Mouse (Mus musculus) inflammation-experienced regulatory T-cells (primary cell): Measurements from ENCODE around the gene Nop2. TPM values are rescaled to one million over a fixed set of nuclear protein-coding genes. Genes with fewer than 3 reads are reported as not detected.

Source experiments
- polyA plus RNA-seq, 2 experiments: library from polyadenylated mRNA; unstranded; fragments of 100-300 nt; shearing (Covaris generic); gene quantifications; one replicate each; pipeline ENCODE4 v1.2.1; 2017

Gene Nop2
- 10 to 100 TPM; 44.4 to 53.1 TPM for polyA plus RNA-seq

DNA sequence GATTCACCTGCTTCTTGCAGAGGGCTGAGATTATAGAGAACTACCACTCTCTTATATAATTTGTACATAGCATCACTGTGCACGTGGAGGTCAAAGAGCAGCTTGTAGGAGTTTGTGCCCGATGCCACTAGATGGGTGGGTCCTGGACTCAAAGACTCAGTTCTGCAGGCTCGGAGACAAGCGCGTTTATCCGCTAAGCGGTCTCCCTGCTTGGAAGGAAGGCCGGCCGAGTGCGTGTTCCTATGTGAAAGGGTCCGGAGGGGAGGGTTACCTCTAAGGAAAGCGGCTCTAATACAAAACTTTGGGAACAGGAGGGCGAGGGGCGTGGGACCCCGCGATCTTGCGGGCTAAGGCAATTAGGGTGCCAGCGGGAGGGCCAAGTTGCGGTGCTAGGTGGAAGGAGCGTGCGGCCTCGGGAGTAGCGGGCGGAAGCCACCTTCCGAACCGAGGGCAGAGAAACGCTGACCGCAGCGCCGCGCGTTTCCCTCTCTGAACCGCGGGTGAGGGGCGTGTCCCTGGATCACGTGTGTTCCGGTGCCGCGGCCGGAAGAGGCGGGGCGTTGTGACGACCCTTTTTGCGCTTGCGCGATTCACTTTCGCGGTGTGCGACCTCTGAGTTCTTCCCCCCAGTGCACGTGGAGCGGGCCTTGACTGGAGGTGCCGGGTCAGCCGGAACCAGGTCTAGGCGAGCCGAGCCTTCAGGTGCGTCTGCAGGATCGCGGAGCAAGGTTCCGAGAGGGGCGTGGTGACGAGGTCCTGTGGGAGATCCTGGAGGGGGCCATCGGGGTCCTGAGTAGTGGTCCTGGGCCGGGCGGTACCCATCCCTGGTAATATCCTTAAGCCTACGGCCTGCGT lies at the start of gene Nop2:
Nop2 (plus strand) TSS at position 608 of the 855 bp plus-strand sequence.

DNA sequence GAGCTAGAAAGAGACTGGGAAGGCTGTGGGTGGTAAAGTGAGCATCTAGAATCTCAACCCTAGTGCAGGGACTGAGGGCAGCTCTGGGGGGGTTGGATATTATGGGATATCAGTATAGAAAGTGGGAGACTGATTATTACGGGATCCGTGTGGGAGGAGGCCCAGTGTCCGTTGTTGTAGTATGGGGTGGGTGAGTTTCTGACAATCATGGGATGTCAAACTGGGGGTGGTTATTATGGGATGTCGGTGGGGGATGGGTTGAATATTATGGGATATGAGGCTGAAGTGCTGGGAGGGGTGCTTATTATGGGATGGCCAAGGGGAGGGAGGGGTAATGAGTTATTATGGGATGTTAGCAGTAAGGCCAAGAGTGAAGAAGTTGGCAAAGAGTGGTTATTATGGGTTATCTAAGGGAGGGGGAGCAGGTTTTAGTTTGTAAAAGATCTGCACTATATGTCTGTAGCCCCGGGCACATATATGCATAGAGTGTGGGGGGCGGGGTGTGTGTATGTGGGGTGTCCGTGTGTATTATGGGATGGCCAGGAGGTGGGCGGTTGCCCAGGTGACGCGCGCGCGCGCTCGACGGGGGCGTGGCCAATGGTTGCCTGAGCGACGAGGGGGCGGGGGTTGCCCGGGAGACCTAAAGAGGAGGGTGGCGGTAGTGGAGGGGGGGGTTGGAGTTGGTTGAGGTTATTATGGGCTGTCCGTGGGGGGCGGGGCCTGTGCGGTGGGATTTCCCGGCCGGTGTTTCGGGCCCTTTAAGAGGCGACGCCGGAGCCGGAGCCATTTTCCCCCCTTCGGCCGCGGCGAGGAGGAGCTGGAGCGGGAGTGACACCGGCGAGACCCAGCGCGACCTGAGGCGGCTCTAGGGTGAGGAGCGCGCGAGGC lies 36.1 kb upstream of the Nop2 start, which contains the start of gene Chd4:
Chd4 (plus strand) TSS at position 591 of the 888 bp plus-strand sequence.

DNA sequence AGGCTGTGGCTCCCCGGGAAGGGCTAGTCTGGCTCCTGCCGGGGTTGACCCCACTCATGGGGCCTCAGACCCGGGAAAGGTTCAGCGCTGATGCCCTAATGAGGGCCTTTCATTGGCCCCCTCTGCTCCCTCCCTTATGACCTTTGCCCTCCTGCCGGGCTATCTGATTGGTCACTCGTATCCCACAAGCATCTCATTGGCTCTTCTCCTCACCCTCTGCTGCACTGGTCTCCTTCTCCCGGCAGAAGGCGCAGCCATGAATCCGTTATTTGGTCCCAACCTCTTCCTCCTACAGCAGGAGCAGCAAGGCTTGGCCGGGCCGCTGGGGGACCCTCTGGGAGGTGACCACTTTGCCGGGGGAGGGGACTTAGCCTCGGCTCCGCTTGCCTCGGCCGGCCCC lies 13.3 kb downstream of the Nop2 start, which contains the start of gene Iffo1:
Iffo1 (plus strand) TSS at position 241 of the 400 bp plus-strand sequence.

DNA sequence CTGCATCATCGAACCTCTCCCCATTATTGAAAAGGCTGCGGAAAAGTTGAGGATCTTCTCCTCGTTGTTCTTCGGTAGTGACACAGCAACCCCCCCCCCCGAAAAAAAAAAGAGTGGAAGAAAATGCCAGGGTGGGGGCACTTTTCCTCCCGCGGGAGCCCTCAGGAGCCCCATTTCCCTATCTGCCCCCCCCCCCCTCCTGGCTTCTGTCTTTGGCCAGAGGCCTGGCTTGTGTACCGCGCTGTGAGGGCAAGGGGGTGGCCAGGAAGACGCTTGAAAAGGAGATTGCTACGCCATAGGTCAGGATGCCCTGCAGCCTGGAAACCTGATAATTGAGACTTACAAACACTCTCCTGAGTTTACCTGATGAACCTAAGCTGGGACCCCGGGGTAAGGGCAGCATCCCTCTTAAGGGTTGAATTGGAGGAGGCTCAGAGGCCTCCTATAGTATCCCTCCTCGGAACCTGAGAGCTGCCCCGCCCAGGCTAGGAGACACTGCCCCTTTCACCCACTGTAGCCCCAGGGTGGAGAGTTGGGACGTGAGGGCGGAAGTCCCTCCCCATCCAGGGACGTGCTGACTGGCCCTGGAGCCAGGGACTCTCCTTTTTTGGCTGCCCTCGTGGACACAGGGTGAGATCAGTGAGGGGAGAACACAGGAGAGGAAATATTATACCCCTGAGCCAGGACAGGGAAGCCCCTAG lies 34.5 kb downstream of the Nop2 start, which contains the start of gene Gapdh:
Gapdh (minus strand) TSS at position 417 of the 701 bp plus-strand sequence.

DNA sequence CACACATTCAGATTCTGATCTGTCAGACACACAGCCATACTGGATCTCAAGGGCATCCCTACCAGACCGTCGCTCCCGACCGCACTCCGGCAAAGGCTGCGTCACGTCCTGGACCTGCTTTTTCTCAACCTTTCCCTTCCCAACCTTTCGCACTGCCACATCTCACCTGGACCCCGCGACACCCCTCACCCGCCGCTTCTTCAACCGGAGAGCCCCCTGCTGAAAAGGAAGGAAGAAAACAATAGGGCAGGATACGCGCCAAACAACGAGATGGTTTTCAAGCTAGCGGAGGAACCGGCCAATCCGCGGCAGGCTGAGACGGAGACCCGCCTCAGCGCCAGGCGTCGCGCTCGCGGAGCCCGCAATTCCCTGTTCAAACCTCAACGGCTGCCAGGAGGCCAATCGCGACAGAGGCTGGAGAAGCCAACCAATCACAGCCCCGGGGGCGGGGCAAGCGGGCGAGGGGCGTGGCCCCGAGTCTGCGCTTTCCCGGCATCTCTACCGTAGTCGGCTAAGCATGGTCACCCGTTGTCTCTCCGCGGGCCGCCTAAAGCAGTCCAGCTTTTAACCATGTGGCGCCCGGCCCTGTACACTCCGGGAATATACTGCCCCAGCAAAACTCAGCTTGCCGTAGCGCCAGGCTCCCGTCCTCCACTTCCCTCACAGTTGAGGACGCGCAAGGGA lies 59.8 kb downstream of the Nop2 start, which contains the start of the genes Ncapd2 and Mrpl51:
Ncapd2 (minus strand) TSS at position 370 of the 684 bp plus-strand sequence.
Mrpl51 (plus strand) TSS at position 470 of the 684 bp plus-strand sequence.

Other genes starting within 250 kb of the Nop2 start
- gene Cd4, start 243.7 kb upstream of the Nop2 start, polyA plus RNA-seq = 100 to 1,000 TPM; 455 to 600 TPM
- 10 to 100 TPM in 1 of 2 experiments, 1 to 10 TPM in 1; 9.9 to 11.9 TPM for gene Lag3, start 220.2 kb upstream of the Nop2 start, polyA plus RNA-seq
- gene Ptms, start 211.8 kb upstream of the Nop2 start, polyA plus RNA-seq = 10 to 100 TPM; 35.8 to 45.4 TPM
- gene Mlf2, start 200.5 kb upstream of the Nop2 start, polyA plus RNA-seq = 100 to 1,000 TPM; 176 to 183 TPM
- 10 to 100 TPM; 69.8 to 77.3 TPM for gene Cops7a, start 166.4 kb upstream of the Nop2 start, polyA plus RNA-seq
- gene Pianp, start 135.2 kb upstream of the Nop2 start, polyA plus RNA-seq = under 1 TPM in 1 of 2 experiments, not detected in 1; 0.45 TPM
- 10 to 100 TPM; 68.0 to 76.1 TPM for gene Zfp384, start 122.8 kb upstream of the Nop2 start, polyA plus RNA-seq
- gene Ing4, start 92.1 kb upstream of the Nop2 start, polyA plus RNA-seq = 10 to 100 TPM; 85.4 to 87.6 TPM
- 10 to 100 TPM; 20.3 to 33.0 TPM for gene Acrbp, start 82.2 kb upstream of the Nop2 start, polyA plus RNA-seq
- 10 to 100 TPM; 19.2 to 25.7 TPM for gene Lpar5, start 64.0 kb upstream of the Nop2 start, polyA plus RNA-seq
- 10 to 100 TPM; 50.7 to 54.2 TPM for gene Chd4, start 35.9 kb upstream of the Nop2 start, polyA plus RNA-seq
- gene Iffo1, start 13.3 kb downstream of the Nop2 start, polyA plus RNA-seq = 10 to 100 TPM; 30.3 to 30.4 TPM
- gene Gapdh, start 34.6 kb downstream of the Nop2 start, polyA plus RNA-seq = 100 to 1,000 TPM; 230 to 258 TPM
- 10 to 100 TPM; 22.3 to 23.4 TPM for gene Ncapd2, start 59.8 kb downstream of the Nop2 start, polyA plus RNA-seq
- gene Mrpl51, start 59.9 kb downstream of the Nop2 start, polyA plus RNA-seq = 10 to 100 TPM; 77.6 to 84.4 TPM
- 10 to 100 TPM; 43.8 TPM for gene Vamp1, start 83.6 kb downstream of the Nop2 start, polyA plus RNA-seq
- 100 to 1,000 TPM in 1 of 2 experiments, 10 to 100 TPM in 1; 98.8 to 118 TPM for gene Tapbpl, start 100.0 kb downstream of the Nop2 start, polyA plus RNA-seq
- 100 to 1,000 TPM; 493 to 591 TPM for gene Cd27, start 105.1 kb downstream of the Nop2 start, polyA plus RNA-seq
- 1 to 10 TPM in 1 of 2 experiments, under 1 TPM in 1; 0.61 to 2.1 TPM for gene Tuba3a, start 154.1 kb downstream of the Nop2 start, polyA plus RNA-seq
- 1 to 10 TPM in 1 of 2 experiments, not detected in 1; 1.0 TPM for gene Ltbr, start 182.0 kb downstream of the Nop2 start, polyA plus RNA-seq
- under 1 TPM; 0.19 to 0.36 TPM for gene Scnn1a, start 188.8 kb downstream of the Nop2 start, polyA plus RNA-seq
- gene Tnfrsf1a, start 217.5 kb downstream of the Nop2 start, polyA plus RNA-seq = 10 to 100 TPM; 34.4 to 37.5 TPM
- under 1 TPM; 0.10 to 0.70 TPM for gene Plekhg6, start 248.9 kb downstream of the Nop2 start, polyA plus RNA-seq